Comparison of ENCODE assay signal across 22 mouse cellular contexts in the genomic region with DNA sequence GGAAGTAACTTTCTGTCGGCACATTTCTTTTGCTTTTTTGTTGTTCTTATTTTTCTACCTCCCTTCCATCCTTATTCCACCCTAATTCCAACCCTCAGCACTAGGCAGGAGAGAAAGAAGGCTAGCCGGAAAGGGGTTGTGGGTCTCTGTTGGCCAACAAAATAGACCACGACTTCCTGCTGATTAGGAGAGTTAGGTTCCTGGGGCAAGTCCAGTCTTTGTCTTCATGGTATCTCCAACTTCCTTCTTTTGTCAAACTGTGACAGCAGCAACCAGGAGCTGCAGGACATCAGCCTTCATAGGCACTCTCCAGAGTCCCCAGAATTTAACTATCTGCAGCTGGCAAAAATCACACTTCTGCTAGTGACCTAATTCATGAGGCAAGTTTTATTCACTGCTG. TPM values are rescaled to one million over a fixed set of nuclear protein-coding genes. Genes with fewer than 3 reads are reported as not detected.
DNase-seq lines count a peak whose midpoint lies in the region; ATAC-seq lines count a peak whose summit lies in the region.
"Had no signal": no experiment of that assay in that cellular context is flagged by ENCODE, and none has a peak within 500 bp of the region (broad histone marks: within the 10 kb centered on the region; RNA-seq: fewer than 3 reads in every experiment).

No protein-coding gene starts in this region.

- 77% methylated on average over 3 of the region's 3 CpGs for WGBS in forebrain, embryonic 10.5 days
- WGBS in forebrain, embryonic 11.5 days: 72% methylated on average over 3 of the region's 3 CpGs
- 38% methylated on average over 3 of the region's 3 CpGs for WGBS in liver, embryonic 13.5 days (ENCODE audit: insufficient replicate concordance)
- 87% methylated on average over 3 of the region's 3 CpGs for WGBS in midbrain, embryonic 14.5 days

- H3K27me3 ChIP-seq in forebrain, embryonic 10.5 days (ENCODE audit: poor library complexity, severe bottlenecking): no peaks in the 10 kb centered on the region
- no peaks in the 10 kb centered on the region for H3K27me3 ChIP-seq in forebrain, embryonic 11.5 days (ENCODE audit: control insufficient read depth, insufficient read depth, low read length)
- H3K27me3 ChIP-seq in liver, embryonic 13.5 days: no peaks in the 10 kb centered on the region
- no peaks in the 10 kb centered on the region for H3K27me3 ChIP-seq in megakaryocyte, embryonic 14.5 days (replicated peaks)
- H3K27me3 ChIP-seq in midbrain, embryonic 14.5 days (ENCODE audit: control insufficient read depth, insufficient read depth, low read length): no peaks in the 10 kb centered on the region
- H3K27me3 ChIP-seq: embryonic facial prominence, embryonic 15.5 days; hindbrain, embryonic 15.5 days; liver, embryonic 15.5 days; midbrain, embryonic 12.5 days had no signal

- no peak overlapping the region for H3K9ac ChIP-seq in forebrain, embryonic 11.5 days (ENCODE audit: low read length)
- no peak overlapping the region for H3K9ac ChIP-seq in liver, embryonic 13.5 days
- H3K9ac ChIP-seq in midbrain, embryonic 14.5 days (replicated peaks; ENCODE audit: low read length): no peak overlapping the region
- H3K9ac ChIP-seq: embryonic facial prominence, embryonic 15.5 days; hindbrain, embryonic 15.5 days; liver, embryonic 15.5 days; midbrain, embryonic 12.5 days had no signal

- H3K4me1 ChIP-seq in forebrain, embryonic 10.5 days: no peaks in the 10 kb centered on the region
- no peaks in the 10 kb centered on the region for H3K4me1 ChIP-seq in forebrain, embryonic 11.5 days (replicated peaks; ENCODE audit: control insufficient read depth, insufficient read depth, low read length)
- no peaks in the 10 kb centered on the region for H3K4me1 ChIP-seq in liver, embryonic 13.5 days (replicated peaks)
- peaks cover 51% of the 10 kb centered on the region for H3K4me1 ChIP-seq in megakaryocyte, embryonic 14.5 days
- H3K4me1 ChIP-seq in midbrain, embryonic 14.5 days (ENCODE audit: control insufficient read depth, insufficient read depth, low read length): no peaks in the 10 kb centered on the region
- H3K4me1 ChIP-seq: embryonic facial prominence, embryonic 15.5 days; hindbrain, embryonic 15.5 days; liver, embryonic 15.5 days; midbrain, embryonic 12.5 days had no signal

- ATAC-seq in forebrain, embryonic 11.5 days (replicated peaks; ENCODE audit: low FRiP score): no peak
- peak; percentile 43; the same call in 1 of the 2 replicates for ATAC-seq in liver, embryonic 13.5 days (ENCODE audit: low read depth)
- no peak for ATAC-seq in midbrain, embryonic 14.5 days (ENCODE audit: low FRiP score, low TSS enrichment)
- ATAC-seq: forebrain, embryonic 16.5 days had no signal

- peaks cover 58% of the 10 kb centered on the region for H3K36me3 ChIP-seq in forebrain, embryonic 10.5 days (replicated peaks)
- no peaks in the 10 kb centered on the region for H3K36me3 ChIP-seq in forebrain, embryonic 11.5 days (ENCODE audit: control insufficient read depth, insufficient read depth, low read length)
- H3K36me3 ChIP-seq in liver, embryonic 13.5 days: peaks cover 72% of the 10 kb centered on the region
- peaks cover 67% of the 10 kb centered on the region for H3K36me3 ChIP-seq in megakaryocyte, embryonic 14.5 days (replicated peaks; ENCODE audit: low read length)
- 0 out of 2 replicates have a peak, but pooled peaks cover 5% of the 10 kb centered on the region for H3K36me3 ChIP-seq in midbrain, embryonic 14.5 days (ENCODE audit: control insufficient read depth, insufficient read depth, low read length)
- H3K36me3 ChIP-seq: hindbrain, embryonic 15.5 days had no signal

- no peak for DNase-seq in forebrain, embryonic 10.5 days (ENCODE audit: extremely low spot score, low spot score)
- no peak for DNase-seq in forebrain, embryonic 11.5 days (ENCODE audit: low spot score)
- no peak for DNase-seq in liver, embryonic 13.5 days
- DNase-seq in liver (no peak), MEL-GATA-1-ER (ENCODE audit: extremely low read depth, low read depth) (peak; percentile 56)
- no peak for DNase-seq in midbrain, embryonic 14.5 days
- DNase-seq: cerebellum, adult 2 months; gastrocnemius, postnatal 10 days; heart, adult 11 months; heart, postnatal 14 days; kidney, adult 8-10 months; kidney, postnatal 10 days; thymus, adult 18-20 months; thymus, postnatal 36 days had no signal

- H3K4me3 ChIP-seq in forebrain, embryonic 10.5 days: no peak overlapping the region
- no peak overlapping the region for H3K4me3 ChIP-seq in forebrain, embryonic 11.5 days (ENCODE audit: low read depth, low read length)
- no peak overlapping the region for H3K4me3 ChIP-seq in liver, embryonic 13.5 days (replicated peaks)
- H3K4me3 ChIP-seq in megakaryocyte, embryonic 14.5 days (replicated peaks): peak overlapping the region; percentile 72
- no peak overlapping the region for H3K4me3 ChIP-seq in midbrain, embryonic 14.5 days (replicated peaks; ENCODE audit: low read depth, low read length)
- H3K4me3 ChIP-seq: embryonic facial prominence, embryonic 15.5 days; hindbrain, embryonic 15.5 days; left cerebral cortex, adult 2 months; liver, embryonic 15.5 days; midbrain, embryonic 12.5 days had no signal

- H3K9me3 ChIP-seq in forebrain, embryonic 10.5 days: no peaks in the 10 kb centered on the region
- H3K9me3 ChIP-seq in forebrain, embryonic 11.5 days (ENCODE audit: control insufficient read depth, low read length): no peaks in the 10 kb centered on the region
- no peaks in the 10 kb centered on the region for H3K9me3 ChIP-seq in liver, embryonic 13.5 days (replicated peaks)
- no peaks in the 10 kb centered on the region for H3K9me3 ChIP-seq in megakaryocyte, embryonic 14.5 days
- no peaks in the 10 kb centered on the region for H3K9me3 ChIP-seq in midbrain, embryonic 14.5 days (ENCODE audit: control insufficient read depth, low read length)
- H3K9me3 ChIP-seq: embryonic facial prominence, embryonic 15.5 days; hindbrain, embryonic 15.5 days; liver, embryonic 15.5 days; midbrain, embryonic 12.5 days had no signal

- H3K4me2 ChIP-seq in forebrain, embryonic 11.5 days (ENCODE audit: low read depth, low read length, severe bottlenecking): no peak overlapping the region
- no peak overlapping the region for H3K4me2 ChIP-seq in liver, embryonic 13.5 days
- H3K4me2 ChIP-seq in midbrain, embryonic 14.5 days (ENCODE audit: low read length): no peak overlapping the region
- H3K4me2 ChIP-seq: embryonic facial prominence, embryonic 15.5 days; hindbrain, embryonic 15.5 days; liver, embryonic 15.5 days; midbrain, embryonic 12.5 days had no signal

- 0 out of 2 replicates have a peak overlapping the region, but pooled peaks have one; percentile 15 for H3K27ac ChIP-seq in forebrain, embryonic 10.5 days
- no peak overlapping the region for H3K27ac ChIP-seq in forebrain, embryonic 11.5 days (ENCODE audit: low read depth, low read length)
- H3K27ac ChIP-seq in liver, embryonic 13.5 days: no peak overlapping the region
- no peak overlapping the region for H3K27ac ChIP-seq in midbrain, embryonic 14.5 days (replicated peaks; ENCODE audit: low read depth, low read length)
- H3K27ac ChIP-seq: embryonic facial prominence, embryonic 15.5 days; hindbrain, embryonic 15.5 days; left cerebral cortex, adult 2 months; liver, embryonic 15.5 days; macrophage; midbrain, embryonic 12.5 days had no signal

RNA-seq across cellular contexts. Expression of gene Hace1, which starts 41.4 kb away (rescaled TPM):
- 23.5 and 24.7 TPM in 2 replicates for polyA plus RNA-seq in forebrain, embryonic 10.5 days (2016; fragmentation: Nextera tagmentation; extraction: Ambion mirVana)
- 23.1 and 27.6 TPM in 2 replicates for polyA plus RNA-seq in forebrain, embryonic 11.5 days (2014; fragmentation: Nextera tagmentation; extraction: Ambion mirVana)
- 31.1 and 40.2 TPM in 2 replicates for polyA plus RNA-seq in liver, embryonic 13.5 days (2015; fragmentation: Nextera tagmentation; extraction: Ambion mirVana)
- 0.71 and 1.8 TPM in 2 replicates for polyA plus RNA-seq in megakaryocyte, embryonic 14.5 days (2012; ENCODE audit: insufficient read depth, low replicate concordance)
- polyA plus RNA-seq in midbrain, embryonic 14.5 days (2014; fragmentation: Nextera tagmentation; extraction: Ambion mirVana): 19.9 and 20.1 TPM in 2 replicates
